Mouse (Mus musculus): ENCODE results near the gene Nfib. TPM values are rescaled to one million over a fixed set of nuclear protein-coding genes. Genes with fewer than 3 reads are reported as not detected.

The Nfib gene
- total RNA-seq, 1 experiment from 2014 or later = 0.10 TPM

- peak; percentile 58 to 71; a peak in 2 of 4 replicates for ATAC-seq (replicated peaks in 1 of 2; ENCODE audit: insufficient read depth in 1 of 2, low FRiP score in 2 of 2, low TSS enrichment in 1 of 2, low read depth in 1 of 2, poor library complexity in 2 of 2, severe bottlenecking in 2 of 2)
These were observed 62.4 kb downstream of the Nfib start for GRCm38 (mm10) chr4:82643022-82643733.

GRCm38 (mm10) chr4:82641066-82641680, 64.4 kb downstream of the Nfib start:
- no peak for ATAC-seq (replicated peaks in 1 of 2; ENCODE audit: insufficient read depth in 1 of 2, low FRiP score in 2 of 2, low TSS enrichment in 1 of 2, low read depth in 1 of 2, poor library complexity in 2 of 2, severe bottlenecking in 2 of 2)

- no peak for ATAC-seq (replicated peaks in 1 of 2; ENCODE audit: insufficient read depth in 1 of 2, low FRiP score in 2 of 2, low TSS enrichment in 1 of 2, low read depth in 1 of 2, poor library complexity in 2 of 2, severe bottlenecking in 2 of 2)
These were observed 67.3 kb downstream of the Nfib start for GRCm38 (mm10) chr4:82638251-82638650.

- ATAC-seq (replicated peaks in 1 of 2; ENCODE audit: insufficient read depth in 1 of 2, low FRiP score in 2 of 2, low TSS enrichment in 1 of 2, low read depth in 1 of 2, poor library complexity in 2 of 2, severe bottlenecking in 2 of 2) = no peak
These were observed 67.9 kb downstream of the Nfib start for GRCm38 (mm10) chr4:82637633-82638032.

- no peak for ATAC-seq (replicated peaks in 1 of 2; ENCODE audit: insufficient read depth in 1 of 2, low FRiP score in 2 of 2, low TSS enrichment in 1 of 2, low read depth in 1 of 2, poor library complexity in 2 of 2, severe bottlenecking in 2 of 2)
These were observed 68.9 kb downstream of the Nfib start for GRCm38 (mm10) chr4:82636658-82637057.

GRCm38 (mm10) chr4:82635881-82636280, 69.7 kb downstream of the Nfib start:
- ATAC-seq (replicated peaks in 1 of 2; ENCODE audit: insufficient read depth in 1 of 2, low FRiP score in 2 of 2, low TSS enrichment in 1 of 2, low read depth in 1 of 2, poor library complexity in 2 of 2, severe bottlenecking in 2 of 2) = no peak

GRCm38 (mm10) chr4:82635118-82635517, 70.4 kb downstream of the Nfib start:
- ATAC-seq (replicated peaks in 1 of 2; ENCODE audit: insufficient read depth in 1 of 2, low FRiP score in 2 of 2, low TSS enrichment in 1 of 2, low read depth in 1 of 2, poor library complexity in 2 of 2, severe bottlenecking in 2 of 2) = no peak

- no peak for ATAC-seq (replicated peaks in 1 of 2; ENCODE audit: insufficient read depth in 1 of 2, low FRiP score in 2 of 2, low TSS enrichment in 1 of 2, low read depth in 1 of 2, poor library complexity in 2 of 2, severe bottlenecking in 2 of 2)
These were observed 71.2 kb downstream of the Nfib start for GRCm38 (mm10) chr4:82634365-82634764.

GRCm38 (mm10) chr4:82624285-82625045, 81.1 kb downstream of the Nfib start:
- peak; percentile 70 to 74 for ATAC-seq (replicated peaks in 1 of 2; ENCODE audit: insufficient read depth in 1 of 2, low FRiP score in 2 of 2, low TSS enrichment in 1 of 2, low read depth in 1 of 2, poor library complexity in 2 of 2, severe bottlenecking in 2 of 2)

- 0 out of 4 replicates have a peak, but pooled peaks of 1 of the 2 experiments have one; percentile 12 for ATAC-seq (replicated peaks in 1 of 2; ENCODE audit: insufficient read depth in 1 of 2, low FRiP score in 2 of 2, low TSS enrichment in 1 of 2, low read depth in 1 of 2, poor library complexity in 2 of 2, severe bottlenecking in 2 of 2)
These were observed 81.7 kb downstream of the Nfib start for GRCm38 (mm10) chr4:82623835-82624234.

GRCm38 (mm10) chr4:82623081-82623538, 82.4 kb downstream of the Nfib start:
- ATAC-seq (replicated peaks in 1 of 2; ENCODE audit: insufficient read depth in 1 of 2, low FRiP score in 2 of 2, low TSS enrichment in 1 of 2, low read depth in 1 of 2, poor library complexity in 2 of 2, severe bottlenecking in 2 of 2) = peak in 1 of 2 experiments; percentile 18; a peak in 1 of 4 replicates

GRCm38 (mm10) chr4:82622321-82622836, 83.2 kb downstream of the Nfib start:
- no peak for ATAC-seq (replicated peaks in 1 of 2; ENCODE audit: insufficient read depth in 1 of 2, low FRiP score in 2 of 2, low TSS enrichment in 1 of 2, low read depth in 1 of 2, poor library complexity in 2 of 2, severe bottlenecking in 2 of 2)

- peak in 1 of 2 experiments; percentile 52; a peak in 2 of 4 replicates for ATAC-seq (replicated peaks in 1 of 2; ENCODE audit: insufficient read depth in 1 of 2, low FRiP score in 2 of 2, low TSS enrichment in 1 of 2, low read depth in 1 of 2, poor library complexity in 2 of 2, severe bottlenecking in 2 of 2)
These were observed 86.0 kb downstream of the Nfib start for GRCm38 (mm10) chr4:82619539-82619941.

GRCm38 (mm10) chr4:82619003-82619402, 86.5 kb downstream of the Nfib start:
- no peak for ATAC-seq (replicated peaks in 1 of 2; ENCODE audit: insufficient read depth in 1 of 2, low FRiP score in 2 of 2, low TSS enrichment in 1 of 2, low read depth in 1 of 2, poor library complexity in 2 of 2, severe bottlenecking in 2 of 2)

GRCm38 (mm10) chr4:82617257-82617656, 88.3 kb downstream of the Nfib start:
- ATAC-seq (replicated peaks in 1 of 2; ENCODE audit: insufficient read depth in 1 of 2, low FRiP score in 2 of 2, low TSS enrichment in 1 of 2, low read depth in 1 of 2, poor library complexity in 2 of 2, severe bottlenecking in 2 of 2) = no peak

- ATAC-seq (replicated peaks in 1 of 2; ENCODE audit: insufficient read depth in 1 of 2, low FRiP score in 2 of 2, low TSS enrichment in 1 of 2, low read depth in 1 of 2, poor library complexity in 2 of 2, severe bottlenecking in 2 of 2) = no peak
These were observed 89.8 kb downstream of the Nfib start for GRCm38 (mm10) chr4:82615712-82616111.

- ATAC-seq (replicated peaks in 1 of 2; ENCODE audit: insufficient read depth in 1 of 2, low FRiP score in 2 of 2, low TSS enrichment in 1 of 2, low read depth in 1 of 2, poor library complexity in 2 of 2, severe bottlenecking in 2 of 2) = 0 out of 4 replicates have a peak, but pooled peaks of 1 of the 2 experiments have one; percentile 18
These were observed 91.1 kb downstream of the Nfib start for GRCm38 (mm10) chr4:82614466-82614805.
